Comparison of ENCODE assay signal across 8 mouse cellular contexts in genomic region chr7:19619004-19619801, GRCm38 (mm10). TPM values are rescaled to one million over a fixed set of nuclear protein-coding genes. Genes with fewer than 3 reads are reported as not detected.
DNase-seq lines count a peak whose midpoint lies in the region; ATAC-seq and TF ChIP-seq lines count a peak whose summit lies in the region.

No protein-coding gene starts in this region.

- peak; percentile 58 for DNase-seq in MEL-GATA-1-ER (ENCODE audit: extremely low read depth, low read depth)
- peak; percentile 66 for DNase-seq in cerebellum, adult 11 months
- peak; percentile 58 to 75 for DNase-seq in layer of hippocampus, adult 2 months (ENCODE audit: low spot score in 2 of 2)
- DNase-seq in lung, embryonic 14.5 days: peak; percentile 94
- DNase-seq in thymus, postnatal 10 days (ENCODE audit: low spot score in 2 of 2): peak; percentile 48 to 70

- no peak overlapping the region for H3K27ac ChIP-seq in forebrain, embryonic 13.5 days
- peak overlapping the region; percentile 77 for H3K27ac ChIP-seq in layer of hippocampus, adult 2 months
- H3K27ac ChIP-seq in lung, embryonic 14.5 days (ENCODE audit: low read depth): no peak overlapping the region

- peak overlapping the region; percentile 28 for H3K4me3 ChIP-seq in forebrain, embryonic 13.5 days
- H3K4me3 ChIP-seq in layer of hippocampus, adult 2 months: peak overlapping the region; percentile 29; the same call in 1 of the 2 replicates
- H3K4me3 ChIP-seq in lung, embryonic 14.5 days (ENCODE audit: low read depth, low read length): peak overlapping the region; percentile 29

- no peaks in the 10 kb centered on the region for H3K9me3 ChIP-seq in forebrain, embryonic 13.5 days (replicated peaks)
- no peaks in the 10 kb centered on the region for H3K9me3 ChIP-seq in lung, embryonic 14.5 days (ENCODE audit: low read depth, low read length)

- peaks cover 20% of the 10 kb centered on the region for H3K27me3 ChIP-seq in forebrain, embryonic 13.5 days
- H3K27me3 ChIP-seq in lung, embryonic 14.5 days (ENCODE audit: insufficient read depth, low read length): peaks cover 4% of the 10 kb centered on the region; the same call in 1 of the 2 replicates

- H3K36me3 ChIP-seq in forebrain, embryonic 13.5 days (ENCODE audit: poor library complexity, severe bottlenecking): no peaks in the 10 kb centered on the region
- no peaks in the 10 kb centered on the region for H3K36me3 ChIP-seq in lung, embryonic 14.5 days (ENCODE audit: insufficient read depth)

- ATAC-seq in forebrain, embryonic 13.5 days: peak; percentile 89
- peak; percentile 91 to 93 for ATAC-seq in hematopoietic stem cell, adult 5-6 weeks (replicated peaks in 1 of 2; ENCODE audit: insufficient read depth in 1 of 2, low FRiP score in 2 of 2, low TSS enrichment in 1 of 2, low read depth in 1 of 2, poor library complexity in 2 of 2, severe bottlenecking in 2 of 2)
- ATAC-seq in lung, embryonic 14.5 days (ENCODE audit: insufficient read depth): peak; percentile 85
- ATAC-seq in neutrophil, adult 5-6 weeks (ENCODE audit: extremely low read depth, insufficient number of reproducible peaks, low FRiP score, poor library complexity, severe bottlenecking): peak; percentile 64

- peak; percentile 90 for TF ChIP-seq CTCF in layer of hippocampus, adult 2 months (conservative IDR thresholded peaks at IDR 0.05)
- peak; percentile 91 for TF ChIP-seq CTCF in lung, embryonic 14.5 days (IDR thresholded peaks at IDR 0.05; ENCODE audit: low read depth)

- 5% methylated on average over 35 of the region's 35 CpGs for WGBS in forebrain, embryonic 13.5 days
- 9% methylated on average over 35 of the region's 35 CpGs for WGBS in lung, embryonic 14.5 days

- H3K4me1 ChIP-seq in forebrain, embryonic 13.5 days: peaks cover 6% of the 10 kb centered on the region
- H3K4me1 ChIP-seq in lung, embryonic 14.5 days (ENCODE audit: insufficient read depth): no peaks in the 10 kb centered on the region

- peak overlapping the region; percentile 55 for H3K4me2 ChIP-seq in forebrain, embryonic 13.5 days
- peak overlapping the region; percentile 58 for H3K4me2 ChIP-seq in lung, embryonic 14.5 days

- H3K9ac ChIP-seq in forebrain, embryonic 13.5 days: peak overlapping the region; percentile 60
- peak overlapping the region; percentile 42 for H3K9ac ChIP-seq in lung, embryonic 14.5 days

RNA-seq across cellular contexts. Expression of gene Relb, which starts 10.0 kb away (rescaled TPM):
- polyA plus RNA-seq in forebrain, embryonic 13.5 days (2015; fragmentation: Nextera tagmentation; extraction: Ambion mirVana): 1.5 and 2.6 TPM in 2 replicates
- total RNA-seq in hematopoietic stem cell, adult 5-6 weeks (2017): 8.7 and 12.4 TPM in 2 replicates
- 10 to 100 TPM in 1 of 2 experiments, 1 to 10 TPM in 1; 9.8 to 11.3 TPM for total RNA-seq in layer of hippocampus, adult 2 months (2021)
- 7.3 TPM in 2 replicates for polyA plus RNA-seq in lung, embryonic 14.5 days (2014; fragmentation: Nextera tagmentation; extraction: Ambion mirVana)
- total RNA-seq in neutrophil, adult 5-6 weeks (2017): 37.0 and 41.1 TPM in 2 replicates

RNA-seq across cellular contexts. Expression of gene Clasrp, which starts 14.9 kb away (rescaled TPM):
- 54.0 and 55.7 TPM in 2 replicates for polyA plus RNA-seq in forebrain, embryonic 13.5 days (2015; fragmentation: Nextera tagmentation; extraction: Ambion mirVana)
- total RNA-seq in hematopoietic stem cell, adult 5-6 weeks (2017): 40.1 and 51.3 TPM in 2 replicates
- 100 to 1,000 TPM in 1 of 2 experiments, 10 to 100 TPM in 1; 95.4 to 112 TPM for total RNA-seq in layer of hippocampus, adult 2 months (2021)
- 46.9 and 51.5 TPM in 2 replicates for polyA plus RNA-seq in lung, embryonic 14.5 days (2014; fragmentation: Nextera tagmentation; extraction: Ambion mirVana)
- total RNA-seq in neutrophil, adult 5-6 weeks (2017): 97.9 and 108 TPM in 2 replicates

RNA-seq across cellular contexts. Expression of gene Gemin7, which starts 41.8 kb away (rescaled TPM):
- 130 TPM in 2 replicates for polyA plus RNA-seq in forebrain, embryonic 13.5 days (2015; fragmentation: Nextera tagmentation; extraction: Ambion mirVana)
- 35.4 and 44.9 TPM in 2 replicates for total RNA-seq in hematopoietic stem cell, adult 5-6 weeks (2017)
- total RNA-seq in layer of hippocampus, adult 2 months (2021): 10 to 100 TPM; 38.8 to 43.9 TPM
- polyA plus RNA-seq in lung, embryonic 14.5 days (2014; fragmentation: Nextera tagmentation; extraction: Ambion mirVana): 180 and 183 TPM in 2 replicates
- 44.1 and 49.8 TPM in 2 replicates for total RNA-seq in neutrophil, adult 5-6 weeks (2017)

RNA-seq across cellular contexts. Expression of gene Zfp296, which starts 42.1 kb away (rescaled TPM):
- 0.23 and 0.35 TPM in 2 replicates for polyA plus RNA-seq in forebrain, embryonic 13.5 days (2015; fragmentation: Nextera tagmentation; extraction: Ambion mirVana)
- total RNA-seq in hematopoietic stem cell, adult 5-6 weeks (2017): 5.3 and 5.9 TPM in 2 replicates
- total RNA-seq in layer of hippocampus, adult 2 months (2021): under 1 TPM; 0.81 to 0.95 TPM
- polyA plus RNA-seq in lung, embryonic 14.5 days (2014; fragmentation: Nextera tagmentation; extraction: Ambion mirVana): 0.27 and 0.38 TPM in 2 replicates
- 8.7 and 11.6 TPM in 2 replicates for total RNA-seq in neutrophil, adult 5-6 weeks (2017)

RNA-seq across cellular contexts. Expression of gene Clptm1, which starts 45.6 kb away (rescaled TPM):
- polyA plus RNA-seq in forebrain, embryonic 13.5 days (2015; fragmentation: Nextera tagmentation; extraction: Ambion mirVana): 64.2 and 71.3 TPM in 2 replicates
- total RNA-seq in hematopoietic stem cell, adult 5-6 weeks (2017): 21.4 and 26.4 TPM in 2 replicates
- total RNA-seq in layer of hippocampus, adult 2 months (2021): 100 to 1,000 TPM; 136 to 151 TPM
- 95.0 and 96.0 TPM in 2 replicates for polyA plus RNA-seq in lung, embryonic 14.5 days (2014; fragmentation: Nextera tagmentation; extraction: Ambion mirVana)
- total RNA-seq in neutrophil, adult 5-6 weeks (2017): 45.9 and 51.4 TPM in 2 replicates
